Mouse (Mus musculus) kidney, postnatal 0 days (tissue): Measurements from ENCODE around the gene Rubcnl. TPM values are rescaled to one million over a fixed set of nuclear protein-coding genes. Genes with fewer than 3 reads are reported as not detected.

Experiments used
- ATAC-seq: fragments of 200-750 bp; cut with Nextera tagmentation; replicated peaks from 2 replicates; pipeline ENCODE4 v1.8.0; 2017; ENCODE audit warnings: low read depth, moderate number of reproducible peaks, moderate TSS enrichment, moderate library complexity; ENCODE audit not compliant: low FRiP score
- DNase-seq: peaks from one replicate; pipeline ENCODE4 v3.0.0-alpha.2; 2016; ENCODE audit warnings: low spot score
- H3K27ac ChIP-seq: fragments of 300-500 bp; sonication (generic); 2 replicates; pipeline ENCODE4 v1.5.1; 2014; ENCODE audit warnings: mild to moderate bottlenecking
- H3K27me3 ChIP-seq: fragments of 300-500 bp; sonication (generic); 2 replicates; pipeline ENCODE4 v1.6.1; 2014; ENCODE audit warnings: low read length, mixed read lengths; ENCODE audit not compliant: insufficient read depth
- H3K36me3 ChIP-seq: fragments of 300-500 bp; sonication (generic); 2 replicates; pipeline ENCODE4 v1.6.1; 2014; ENCODE audit warnings: low read length, mixed read lengths; ENCODE audit not compliant: insufficient read depth
- H3K4me1 ChIP-seq: fragments of 300-500 bp; sonication (generic); replicated peaks from 2 replicates; pipeline ENCODE4 v1.6.1; 2014; ENCODE audit warnings: antibody characterized with exemption, low read length, mixed read lengths; ENCODE audit not compliant: insufficient read depth
- H3K4me2 ChIP-seq: fragments of 300-500 bp; sonication (generic); 2 replicates; pipeline ENCODE4 v1.6.1; 2014; ENCODE audit warnings: mild to moderate bottlenecking, low read length, moderate library complexity, mixed read lengths
- H3K4me3 ChIP-seq: fragments of 300-500 bp; sonication (generic); replicated peaks from 2 replicates; pipeline ENCODE4 v1.5.1; 2014; ENCODE audit warnings: low read depth, low read length
- H3K9ac ChIP-seq: fragments of 300-500 bp; sonication (generic); 2 replicates; pipeline ENCODE4 v1.6.1; 2014; ENCODE audit warnings: low read depth, low read length
- H3K9me3 ChIP-seq: fragments of 300-500 bp; sonication (generic); replicated peaks from 2 replicates; pipeline ENCODE4 v1.6.1; 2016; ENCODE audit warnings: low read length, inconsistent platforms, mixed read lengths
- CTCF ChIP-seq: IDR thresholded peaks from 2 replicates; pipeline ENCODE4 v1.5.1; 2016; ENCODE audit warnings: antibody characterized with exemption, low read depth, mild to moderate bottlenecking, moderate library complexity
- WGBS: fragments of 180-500 bp; shearing (Covaris S2); extraction: QIAGEN DNeasy Blood & Tissue Kit; methylation state at CpG from one replicate; pipeline ENCODE4 v1.1.7; 2014; 5-methylcytosine and 5-hydroxymethylcytosine counted together
- polyA plus RNA-seq: library from polyadenylated mRNA; unstranded; fragments of >200 nt; fragmentation: Nextera tagmentation; extraction: Ambion mirVana; gene quantifications from 2 replicates; pipeline ENCODE4 v1.2.1, GENCODE M21; 2015

Rubcnl gene
- polyA plus RNA-seq, 1 experiment from 2014 or later = 0.22 TPM

DNA sequence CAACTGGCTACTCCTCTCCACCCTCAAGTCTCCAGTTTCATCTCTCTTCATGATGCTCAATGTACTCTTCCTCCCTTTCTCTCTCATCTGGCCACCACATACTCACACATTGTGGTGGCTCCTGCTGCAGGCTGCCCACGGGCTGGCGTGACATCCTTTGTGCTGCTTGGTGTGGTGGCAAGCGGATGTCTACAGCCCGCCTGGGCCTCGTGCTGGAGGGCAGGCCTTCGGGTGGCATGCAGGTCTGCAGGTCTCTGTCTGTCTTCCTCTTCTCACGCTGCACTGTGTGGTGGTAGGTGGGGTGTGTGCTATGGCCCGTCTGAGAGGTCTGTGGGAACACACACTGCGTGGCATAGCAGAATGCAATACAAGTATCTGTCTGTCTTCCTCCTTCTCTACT, 6.7 kb downstream of the Rubcnl start:
- Histone ChIP-seq H3K27me3 (no peaks in the 10 kb centered on the region), H3K9ac (no peak overlapping the region), H3K4me2 (no peak overlapping the region), H3K4me1 (no peaks in the 10 kb centered on the region), H3K9me3 (no peaks in the 10 kb centered on the region), H3K36me3 (no peaks in the 10 kb centered on the region), H3K4me3 (no peak overlapping the region), H3K27ac (no peak overlapping the region)
- ATAC-seq (no peak), DNase-seq (no peak)
- 88% methylated on average over 9 of the region's 9 CpGs for WGBS
- no peak for TF ChIP-seq CTCF

DNA sequence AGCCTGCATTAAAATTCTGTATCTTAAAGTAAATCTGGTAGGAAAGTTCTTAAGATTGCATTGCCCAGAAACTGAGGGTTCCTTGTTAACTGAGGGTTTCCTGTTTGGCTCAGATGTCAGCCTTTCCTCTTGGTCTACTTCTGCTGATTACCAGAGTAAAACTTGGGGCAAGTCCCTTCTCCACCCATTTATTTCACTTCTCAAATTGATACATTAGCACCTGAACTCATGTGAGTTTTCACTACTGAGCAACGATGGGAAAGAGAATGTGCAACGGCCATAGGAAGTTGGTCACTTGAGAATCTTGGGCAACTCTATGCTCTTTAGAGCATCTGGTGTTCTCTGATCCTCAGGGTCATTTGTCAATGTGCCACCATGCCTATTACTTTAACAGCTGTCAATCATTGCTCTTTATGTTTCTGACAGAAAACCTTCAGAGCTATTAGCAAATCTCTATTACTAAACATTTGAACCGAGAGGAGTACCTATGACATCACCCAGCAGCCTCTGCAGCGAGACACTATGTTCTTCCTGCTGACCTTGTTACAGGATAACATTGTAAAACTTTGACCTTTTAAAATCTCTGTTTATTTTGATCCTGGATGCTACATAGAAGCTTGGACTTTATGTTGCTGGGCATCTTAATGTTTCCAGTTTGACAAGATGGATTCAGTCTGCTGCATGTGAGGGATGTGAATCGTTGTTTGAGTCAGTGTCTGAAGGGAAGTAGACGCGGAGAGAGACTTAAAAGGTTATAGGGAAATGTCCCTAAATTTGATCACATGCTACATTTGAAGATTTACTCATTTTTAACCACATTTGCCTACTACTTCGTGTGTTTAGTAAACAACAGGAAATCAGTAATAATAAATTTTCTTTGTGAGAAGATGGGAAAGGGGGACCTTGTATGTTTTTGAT, 9.2 kb downstream of the Rubcnl start:
- H3K36me3 ChIP-seq = no peaks in the 10 kb centered on the region
- no peaks in the 10 kb centered on the region for H3K27me3 ChIP-seq
- ATAC-seq = no peak
- H3K4me1 ChIP-seq = no peaks in the 10 kb centered on the region
- H3K27ac ChIP-seq = no peak overlapping the region
- DNase-seq = peak; percentile 61
- H3K4me2 ChIP-seq = no peak overlapping the region
- H3K9ac ChIP-seq = no peak overlapping the region
- WGBS = 64% methylated on average over 8 of the region's 8 CpGs
- no peak for TF ChIP-seq CTCF
- H3K9me3 ChIP-seq = no peaks in the 10 kb centered on the region
- H3K4me3 ChIP-seq = no peak overlapping the region

DNA sequence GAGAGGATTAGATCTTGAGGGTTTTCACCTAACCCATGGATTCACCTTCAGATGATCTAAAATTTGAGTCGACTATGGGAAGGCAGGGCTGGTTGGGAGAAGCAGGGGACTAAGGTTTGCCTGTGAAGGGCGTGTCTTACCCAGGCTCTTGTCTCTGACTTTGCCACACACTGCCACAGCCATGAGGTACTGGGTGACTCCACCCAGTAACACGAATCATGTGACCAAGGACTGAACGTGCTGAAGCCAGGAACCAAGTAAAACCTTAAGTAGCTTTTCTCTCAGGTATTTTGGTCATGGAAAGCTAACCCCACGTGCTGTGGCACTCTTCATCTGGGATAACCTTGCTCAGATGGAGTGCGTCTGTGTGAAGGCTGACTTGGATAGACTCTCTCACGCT, 14.9 kb downstream of the Rubcnl start:
- WGBS = 81% methylated on average over 7 of the region's 7 CpGs
- Histone ChIP-seq H3K4me2 (no peak overlapping the region), H3K9ac (no peak overlapping the region), H3K4me1 (no peaks in the 10 kb centered on the region), H3K9me3 (no peaks in the 10 kb centered on the region), H3K27ac (no peak overlapping the region), H3K36me3 (no peaks in the 10 kb centered on the region), H3K27me3 (no peaks in the 10 kb centered on the region), H3K4me3 (no peak overlapping the region)
- TF ChIP-seq CTCF = no peak
- no peak for ATAC-seq
- no peak for DNase-seq

DNA sequence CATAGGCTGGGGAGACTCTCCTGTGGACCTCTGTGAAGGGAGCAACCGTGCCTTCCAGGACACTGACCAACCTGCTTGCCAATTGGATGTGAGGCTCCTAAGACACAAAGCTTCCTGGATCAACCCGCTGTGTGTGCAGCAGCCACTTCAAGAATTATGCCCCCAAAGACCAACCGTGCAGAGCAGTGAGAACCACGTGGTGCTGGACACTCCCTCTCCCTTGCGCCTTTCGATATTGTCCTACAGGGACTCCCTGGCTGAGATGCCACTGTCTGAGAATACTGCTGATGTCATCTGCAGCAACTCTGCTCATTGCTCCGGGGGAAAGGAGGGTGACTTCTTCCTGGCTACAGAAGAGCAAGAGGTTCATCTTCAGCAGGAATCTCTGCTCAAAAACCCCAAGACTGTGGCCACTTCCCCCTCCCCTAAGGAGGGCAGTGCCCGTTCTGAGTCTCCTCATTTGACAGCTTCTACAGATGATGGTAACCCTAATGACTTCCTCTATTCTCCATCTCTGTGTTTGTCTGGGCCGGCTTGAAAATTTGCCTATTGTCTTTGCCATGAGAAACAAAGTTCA, 16.3 kb downstream of the Rubcnl start:
- WGBS = 79% methylated on average over 9 of the region's 9 CpGs
- Histone ChIP-seq H3K27me3 (no peaks in the 10 kb centered on the region), H3K4me1 (no peaks in the 10 kb centered on the region), H3K27ac (no peak overlapping the region), H3K4me3 (no peak overlapping the region), H3K9ac (no peak overlapping the region), H3K4me2 (no peak overlapping the region), H3K36me3 (no peaks in the 10 kb centered on the region), H3K9me3 (no peaks in the 10 kb centered on the region)
- ATAC-seq (no peak), DNase-seq (no peak)
- TF ChIP-seq CTCF = no peak

DNA sequence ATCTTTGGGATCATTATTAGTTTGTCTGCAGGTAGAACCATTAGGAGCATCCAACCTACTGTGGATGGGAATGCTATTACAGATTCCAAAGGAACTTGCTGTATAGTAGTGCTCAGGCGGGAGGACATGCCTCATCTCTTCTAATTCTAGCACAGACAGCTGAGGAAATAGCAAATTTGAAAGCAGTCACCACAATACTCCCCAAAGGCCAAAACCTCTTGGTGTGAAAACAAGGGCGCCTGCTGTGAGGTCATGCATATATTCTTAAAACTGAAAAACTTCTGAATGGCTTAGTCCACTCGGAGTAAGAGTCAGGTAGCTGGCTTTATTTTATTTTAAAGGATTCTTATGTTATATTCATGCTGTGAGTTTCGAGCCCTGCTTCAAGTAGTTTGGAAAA, 16.9 kb downstream of the Rubcnl start:
- DNase-seq = no peak
- Histone ChIP-seq H3K4me3 (no peak overlapping the region), H3K4me2 (no peak overlapping the region), H3K9ac (no peak overlapping the region), H3K4me1 (no peaks in the 10 kb centered on the region), H3K36me3 (no peaks in the 10 kb centered on the region), H3K27me3 (no peaks in the 10 kb centered on the region), H3K9me3 (no peaks in the 10 kb centered on the region), H3K27ac (no peak overlapping the region)
- WGBS = 83% methylated on average over 4 of the region's 4 CpGs
- no peak for TF ChIP-seq CTCF
- ATAC-seq = no peak

DNA sequence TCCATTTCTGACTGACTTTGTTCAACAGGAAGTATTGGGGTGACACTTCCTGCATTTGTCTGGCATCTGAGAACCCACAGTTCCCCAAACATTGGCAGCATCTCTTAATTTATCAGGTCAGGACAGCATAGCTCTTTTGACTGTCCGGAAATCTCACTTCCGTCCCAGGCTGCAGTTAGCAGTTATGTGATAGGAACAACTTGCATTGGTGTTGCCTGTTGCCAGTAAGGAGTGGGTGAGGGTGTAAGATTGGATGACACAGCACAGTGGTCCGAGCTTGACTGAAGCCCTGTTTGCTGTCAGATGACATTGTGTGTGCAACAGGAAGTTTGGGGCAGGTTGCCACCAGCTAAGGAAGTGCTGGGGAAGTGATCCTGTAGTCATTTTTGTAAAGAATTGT, 18.4 kb downstream of the Rubcnl start:
- no peaks in the 10 kb centered on the region for H3K36me3 ChIP-seq
- no peaks in the 10 kb centered on the region for H3K27me3 ChIP-seq
- no peak overlapping the region for H3K9ac ChIP-seq
- no peak overlapping the region for H3K27ac ChIP-seq
- H3K4me1 ChIP-seq = no peaks in the 10 kb centered on the region
- TF ChIP-seq CTCF = no peak
- ATAC-seq (no peak), DNase-seq (no peak)
- no peak overlapping the region for H3K4me3 ChIP-seq
- H3K9me3 ChIP-seq = no peaks in the 10 kb centered on the region
- WGBS = 78% methylated on average over 3 of the region's 3 CpGs
- no peak overlapping the region for H3K4me2 ChIP-seq
